Mouse (Mus musculus): Measurements from ENCODE around the gene Aagab. TPM values are rescaled to one million over a fixed set of nuclear protein-coding genes. Genes with fewer than 3 reads are reported as not detected.

The Aagab gene
- total and polyA plus RNA-seq, 2 experiments from 2014 or later: 12.9 to 23.5 TPM

GRCm38 (mm10) chr9:63687413-63688015, 85.1 kb downstream of the Aagab start:
- 78% methylated on average over 7 of the region's 7 CpGs for WGBS
- Histone ChIP-seq H3K9ac (replicated peaks; ENCODE audit: low read depth, low read length) (no peak overlapping the region), H3K27me3 (ENCODE audit: control insufficient read depth, insufficient read depth, low read length) (no peaks in the 10 kb centered on the region), H3K27ac (ENCODE audit: low read depth) (no peak overlapping the region), H3K4me3 (ENCODE audit: low read depth, low read length) (no peak overlapping the region), H3K4me1 (ENCODE audit: control insufficient read depth, insufficient read depth) (peaks cover 15% of the 10 kb centered on the region), H3K36me3 (replicated peaks; ENCODE audit: control insufficient read depth, insufficient read depth, low read length) (no peaks in the 10 kb centered on the region; the same call in 1 of the 2 replicates), H3K9me3 (replicated peaks; ENCODE audit: control insufficient read depth, low read length) (no peaks in the 10 kb centered on the region), H3K4me2 (ENCODE audit: low read depth, low read length) (no peak overlapping the region)
- no peak for DNase-seq (ENCODE audit: low spot score)
- TF ChIP-seq CTCF (IDR thresholded peaks at IDR 0.05; ENCODE audit: low read depth) (no peak), EP300 (IDR thresholded peaks at IDR 0.05; ENCODE audit: low read depth) (no peak)
- no peak for ATAC-seq (ENCODE audit: insufficient read depth, low read depth)

GRCm38 (mm10) chr9:63690511-63690910, 88.1 kb downstream of the Aagab start:
- ATAC-seq (ENCODE audit: insufficient read depth, low read depth) (no peak), DNase-seq (ENCODE audit: low spot score) (no peak)
- Histone ChIP-seq H3K27ac (ENCODE audit: low read depth) (no peak overlapping the region), H3K36me3 (replicated peaks; ENCODE audit: control insufficient read depth, insufficient read depth, low read length) (no peaks in the 10 kb centered on the region; the same call in 1 of the 2 replicates), H3K4me1 (ENCODE audit: control insufficient read depth, insufficient read depth) (peaks cover 13% of the 10 kb centered on the region), H3K9ac (replicated peaks; ENCODE audit: low read depth, low read length) (no peak overlapping the region), H3K9me3 (replicated peaks; ENCODE audit: control insufficient read depth, low read length) (no peaks in the 10 kb centered on the region), H3K4me2 (ENCODE audit: low read depth, low read length) (no peak overlapping the region), H3K27me3 (ENCODE audit: control insufficient read depth, insufficient read depth, low read length) (no peaks in the 10 kb centered on the region), H3K4me3 (ENCODE audit: low read depth, low read length) (no peak overlapping the region)
- TF ChIP-seq EP300 (IDR thresholded peaks at IDR 0.05; ENCODE audit: low read depth) (no peak), CTCF (IDR thresholded peaks at IDR 0.05; ENCODE audit: low read depth) (no peak)
- 72% methylated on average over 1 of the region's 1 CpGs for WGBS

- H3K36me3 ChIP-seq (replicated peaks; ENCODE audit: control insufficient read depth, insufficient read depth, low read length): no peaks in the 10 kb centered on the region
- no peak for ATAC-seq (ENCODE audit: insufficient read depth, low read depth)
- no peak overlapping the region for H3K9ac ChIP-seq (replicated peaks; ENCODE audit: low read depth, low read length)
- no peak overlapping the region for H3K4me3 ChIP-seq (ENCODE audit: low read depth, low read length)
- TF ChIP-seq EP300 (IDR thresholded peaks at IDR 0.05; ENCODE audit: low read depth) (no peak), CTCF (IDR thresholded peaks at IDR 0.05; ENCODE audit: low read depth) (no peak)
- no peak for DNase-seq (ENCODE audit: low spot score)
- 27% methylated on average over 2 of the region's 2 CpGs for WGBS
- H3K27ac ChIP-seq (ENCODE audit: low read depth): no peak overlapping the region
- H3K9me3 ChIP-seq (replicated peaks; ENCODE audit: control insufficient read depth, low read length): no peaks in the 10 kb centered on the region
- peaks cover 19% of the 10 kb centered on the region for H3K4me1 ChIP-seq (ENCODE audit: control insufficient read depth, insufficient read depth)
- H3K27me3 ChIP-seq (ENCODE audit: control insufficient read depth, insufficient read depth, low read length): no peaks in the 10 kb centered on the region
- no peak overlapping the region for H3K4me2 ChIP-seq (ENCODE audit: low read depth, low read length)
These were observed 89.5 kb downstream of the Aagab start for GRCm38 (mm10) chr9:63691960-63692359.

Other genes with a start within 250 kb of the Aagab start
- gene Map2k5, start 224.8 kb upstream of the Aagab start, total RNA-seq (2014; rRNA removed; ENCODE audit: low replicate concordance): 30.0 and 33.9 TPM in 2 replicates
- 22.6 and 22.9 TPM in 2 replicates for gene Map2k5, start 224.8 kb upstream of the Aagab start, polyA plus RNA-seq (2015; fragmentation: Nextera tagmentation; extraction: Ambion mirVana)
- gene 2300009A05Rik, start 203.4 kb upstream of the Aagab start, total RNA-seq (2014; rRNA removed; ENCODE audit: low replicate concordance): 96.4 and 157 TPM in 2 replicates
- 180 and 201 TPM in 2 replicates for gene 2300009A05Rik, start 203.4 kb upstream of the Aagab start, polyA plus RNA-seq (2015; fragmentation: Nextera tagmentation; extraction: Ambion mirVana)
- gene Iqch, start 167 bp upstream of the Aagab start, total RNA-seq (2014; rRNA removed; ENCODE audit: low replicate concordance): not detected in 2 replicates
- 0.03 and 0.04 TPM in 2 replicates for gene Iqch, start 167 bp upstream of the Aagab start, polyA plus RNA-seq (2015; fragmentation: Nextera tagmentation; extraction: Ambion mirVana)
- gene Smad3, start 155.3 kb downstream of the Aagab start, total RNA-seq (2014; rRNA removed; ENCODE audit: low replicate concordance): 25.9 and 30.2 TPM in 2 replicates
- 6.0 and 6.4 TPM in 2 replicates for gene Smad3, start 155.3 kb downstream of the Aagab start, polyA plus RNA-seq (2015; fragmentation: Nextera tagmentation; extraction: Ambion mirVana)